Mouse (Mus musculus): Measurements from ENCODE around the gene 4930579F01Rik.

- TF ChIP-seq CTCF (IDR thresholded peaks at IDR 0.05; ENCODE audit: extremely low read depth, insufficient read depth, low read length) (no peak), POLR2A (IDR thresholded peaks at IDR 0.05; ENCODE audit: extremely low read depth, insufficient read depth, low read length) (no peak)
Measured at GRCm38 (mm10) chr3:138224363-138224954, 30.8 kb upstream of the 4930579F01Rik start.

Measured in cortical plate, adult 2 months (tissue).